In the genomic region with DNA sequence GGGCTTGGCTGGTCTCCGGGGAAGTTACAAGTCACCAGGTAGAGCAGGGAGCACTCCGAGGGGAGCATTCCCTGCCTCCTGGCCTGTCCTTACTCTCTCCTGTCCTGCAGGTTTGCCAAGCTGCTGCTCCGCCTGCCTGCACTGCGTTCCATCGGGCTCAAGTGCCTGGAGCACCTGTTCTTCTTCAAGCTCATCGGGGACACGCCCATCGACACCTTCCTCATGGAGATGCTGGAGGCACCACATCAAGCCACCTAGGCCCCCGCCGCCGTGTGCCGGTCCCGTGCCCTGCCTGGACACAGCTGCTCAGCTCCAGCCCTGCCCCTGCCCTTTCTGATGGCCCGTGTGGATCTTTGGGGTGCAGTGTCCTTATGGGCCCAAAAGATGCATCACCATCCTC, we compare ENCODE assay signal across 12 mouse cellular contexts.
DNase-seq lines count a peak whose midpoint lies in the region; ATAC-seq and TF ChIP-seq lines count a peak whose summit lies in the region.
"Had no signal": no experiment of that assay in that cellular context is flagged by ENCODE, and none has a peak within 500 bp of the region (broad histone marks: within the 10 kb centered on the region; RNA-seq: fewer than 3 reads in every experiment).

No protein-coding gene starts in this region.

- H3K4me3 ChIP-seq in heart, embryonic 12.5 days, result no peak overlapping the region
- H3K4me3 ChIP-seq in heart, adult 2 months, result no peak overlapping the region
- H3K4me3 ChIP-seq in layer of hippocampus, adult 2 months, result no peak overlapping the region
- H3K4me3 ChIP-seq in embryonic facial prominence, embryonic 12.5 days, result no peak overlapping the region
- H3K4me3 ChIP-seq in limb, embryonic 13.5 days, result no peak overlapping the region
- H3K4me3 ChIP-seq: erythroblast, embryonic 14.5 days; hindbrain, embryonic 15.5 days had no signal

- peaks cover 67% of the 10 kb centered on the region for H3K4me1 ChIP-seq in heart, embryonic 12.5 days (replicated peaks)
- peaks cover 14% of the 10 kb centered on the region for H3K4me1 ChIP-seq in heart, adult 2 months (ENCODE audit: control insufficient read depth, insufficient read depth, low read length)
- H3K4me1 ChIP-seq in embryonic facial prominence, embryonic 12.5 days, result peaks cover 62% of the 10 kb centered on the region
- H3K4me1 ChIP-seq in limb, embryonic 13.5 days, result peaks cover 81% of the 10 kb centered on the region

- intact Hi-C loops in heart, adult 2 months (cut with DNase I), result loop anchor here (2.0 kb wide), 3 partner anchors 25 to 83 kb away; partner anchors contain the start of gene Rxra

- no peak overlapping the region for H3K4me2 ChIP-seq in heart, embryonic 12.5 days
- H3K4me2 ChIP-seq in embryonic facial prominence, embryonic 12.5 days (replicated peaks), result no peak overlapping the region
- no peak overlapping the region for H3K4me2 ChIP-seq in limb, embryonic 13.5 days (replicated peaks)
- H3K4me2 ChIP-seq: hindbrain, embryonic 15.5 days had no signal

- H3K9me3 ChIP-seq in heart, embryonic 12.5 days (replicated peaks), result no peaks in the 10 kb centered on the region
- no peaks in the 10 kb centered on the region for H3K9me3 ChIP-seq in embryonic facial prominence, embryonic 12.5 days
- H3K9me3 ChIP-seq in limb, embryonic 13.5 days, result no peaks in the 10 kb centered on the region
- H3K9me3 ChIP-seq: hindbrain, embryonic 15.5 days had no signal

- peaks cover 54% of the 10 kb centered on the region for H3K27me3 ChIP-seq in heart, embryonic 12.5 days (replicated peaks)
- no peaks in the 10 kb centered on the region for H3K27me3 ChIP-seq in heart, adult 2 months (ENCODE audit: control insufficient read depth, insufficient read depth, low read length)
- H3K27me3 ChIP-seq in embryonic facial prominence, embryonic 12.5 days, result no peaks in the 10 kb centered on the region
- no peaks in the 10 kb centered on the region for H3K27me3 ChIP-seq in limb, embryonic 13.5 days
- H3K27me3 ChIP-seq: hindbrain, embryonic 15.5 days had no signal

- no peak for DNase-seq in heart, adult 2 months
- DNase-seq in layer of hippocampus, adult 2 months (ENCODE audit: low spot score in 2 of 2), result no peak
- DNase-seq in layer of hippocampus, adult 11-12 months (ENCODE audit: low spot score), result no peak
- no peak for DNase-seq in cerebellum, adult 8-10 months
- no peak for DNase-seq in right cerebral cortex, postnatal 10 days (ENCODE audit: low spot score in 2 of 2)
- DNase-seq: cerebellum, postnatal 10 days; right cerebral cortex, postnatal 4 days had no signal

- 83% methylated on average over 14 of the region's 14 CpGs for WGBS in heart, embryonic 12.5 days
- 90% methylated on average over 14 of the region's 14 CpGs for WGBS in heart, adult 2 months
- WGBS in embryonic facial prominence, embryonic 12.5 days, result 89% methylated on average over 14 of the region's 14 CpGs
- 80% methylated on average over 14 of the region's 14 CpGs for WGBS in limb, embryonic 13.5 days

- H3K79me2 ChIP-seq in heart, adult 2 months (replicated peaks; ENCODE audit: control insufficient read depth, insufficient read depth, low read length), result no peaks in the 10 kb centered on the region

- H3K36me3 ChIP-seq in heart, embryonic 12.5 days, result peaks cover 57% of the 10 kb centered on the region
- no peaks in the 10 kb centered on the region for H3K36me3 ChIP-seq in heart, adult 2 months (ENCODE audit: control insufficient read depth, insufficient read depth, low read length)
- H3K36me3 ChIP-seq in embryonic facial prominence, embryonic 12.5 days, result peaks cover 49% of the 10 kb centered on the region
- peaks cover 69% of the 10 kb centered on the region for H3K36me3 ChIP-seq in limb, embryonic 13.5 days
- H3K36me3 ChIP-seq: hindbrain, embryonic 15.5 days had no signal

- TF ChIP-seq POLR2A in heart, adult 2 months (IDR thresholded peaks at IDR 0.05; ENCODE audit: insufficient read depth, low read depth, low read length), result no peak

- no peak for TF ChIP-seq CTCF in heart, adult 2 months (IDR thresholded peaks at IDR 0.05)
- no peak for TF ChIP-seq CTCF in layer of hippocampus, adult 2 months (conservative IDR thresholded peaks at IDR 0.05)

- H3K9ac ChIP-seq in heart, embryonic 12.5 days, result no peak overlapping the region
- H3K9ac ChIP-seq in heart, adult 2 months (ENCODE audit: low read depth, low read length), result no peak overlapping the region
- H3K9ac ChIP-seq in embryonic facial prominence, embryonic 12.5 days, result peak overlapping the region; percentile 32
- peak overlapping the region; percentile 53 for H3K9ac ChIP-seq in limb, embryonic 13.5 days
- H3K9ac ChIP-seq: hindbrain, embryonic 15.5 days had no signal

- H3K27ac ChIP-seq in heart, embryonic 12.5 days (ENCODE audit: poor library complexity, severe bottlenecking), result 0 out of 2 replicates have a peak overlapping the region, but pooled peaks have one; percentile 78
- no peak overlapping the region for H3K27ac ChIP-seq in heart, adult 2 months
- H3K27ac ChIP-seq in layer of hippocampus, adult 2 months, result peak overlapping the region; percentile 93; the same call in 1 of the 2 replicates
- H3K27ac ChIP-seq in embryonic facial prominence, embryonic 12.5 days, result peak overlapping the region; percentile 96
- peak overlapping the region; percentile 97 for H3K27ac ChIP-seq in limb, embryonic 13.5 days

- no peak for TF ChIP-seq EP300 in heart, adult 2 months (IDR thresholded peaks at IDR 0.05; ENCODE audit: insufficient read depth, low read depth, low read length)

- no peak for ATAC-seq in heart, embryonic 12.5 days (ENCODE audit: insufficient number of reproducible peaks, low FRiP score)
- ATAC-seq in embryonic facial prominence, embryonic 12.5 days (ENCODE audit: insufficient number of reproducible peaks, insufficient read depth, low FRiP score, low TSS enrichment), result no peak
- ATAC-seq in limb, embryonic 13.5 days (ENCODE audit: low FRiP score, low read depth), result no peak

Comparison
In these comparisons a context has a peak if more than half of its experiments do, and no peak if none do; other contexts are left out.
1. H3K9ac ChIP-seq: peak in embryonic facial prominence, embryonic 12.5 days (single experiment) and limb, embryonic 13.5 days (single experiment); none in heart, embryonic 12.5 days (single experiment) and heart, adult 2 months (single experiment).